Mouse (Mus musculus) thymus, adult 2 months (tissue): ENCODE measurements around the gene Bckdhb.

Source experiments
- CTCF ChIP-seq: fragments of 200-500 bp; IDR thresholded peaks from 2 replicates; pipeline ENCODE4 v1.5.1; 2012; ENCODE audit warnings: mild to moderate bottlenecking, control low read depth, low read length, moderate library complexity, borderline replicate concordance; ENCODE audit not compliant: control insufficient read depth, poor library complexity, insufficient read depth; ENCODE audit errors: extremely low read depth
- POLR2A ChIP-seq: fragments of 200-500 bp; IDR thresholded peaks from 2 replicates; pipeline ENCODE4 v1.6.1; 2012; ENCODE audit warnings: mild to moderate bottlenecking, low read length, control low read depth, moderate library complexity; ENCODE audit not compliant: control insufficient read depth, poor library complexity, insufficient read depth; ENCODE audit errors: extremely low read depth

- TF ChIP-seq POLR2A (no peak), CTCF (no peak)
These were observed 22.9 kb upstream of the Bckdhb start for GRCm38 (mm10) chr9:83902086-83902485.
